Mouse (Mus musculus) left cerebral cortex, postnatal 36 days (tissue): ENCODE measurements at regions not wholly inside any gene's neighbourhood (a gene's known extent, or its start where the extent isn't known, plus 50 kb on each side); places are given as distances from the start of the nearest gene placed in this dataset.

Experiments used
- DNase-seq, 2 experiments: peaks; one replicate each; pipeline ENCODE4 v3.0.0; 2021 to 2022; ENCODE audit warnings: low spot score in 2 of 2, mixed read lengths in 1 of 2
- intact Hi-C: fragments of 180-260 bp; cut with DNase I; formaldehyde crosslinking; loops from one replicate; pipeline ENCODE4 v1.15.1; 2025

GRCm38 (mm10) chr1:63928850-63929249 lies 159.8 kb upstream of the 4933402D24Rik start:
- no peak for DNase-seq
- intact Hi-C loops = no loop called here

GRCm38 (mm10) chr1:63928361-63928760 lies 159.3 kb upstream of the 4933402D24Rik start:
- DNase-seq = no peak
- intact Hi-C loops = no loop called here

- DNase-seq = no peak
- intact Hi-C loops = loop anchor here (5.0 kb wide), 1 partner anchor 143 kb away; no protein-coding TSS in a partner anchor
Measured at GRCm38 (mm10) chr1:63920181-63920933, 151.3 kb upstream of the 4933402D24Rik start.

GRCm38 (mm10) chr1:63918200-63918599 lies 149.1 kb upstream of the 4933402D24Rik start:
- DNase-seq = no peak
- intact Hi-C loops = no loop called here

GRCm38 (mm10) chr1:63916907-63917650 lies 148.0 kb upstream of the 4933402D24Rik start:
- no peak for DNase-seq
- intact Hi-C loops = no loop called here

- DNase-seq = peak in 1 of 2 experiments; percentile 10
- intact Hi-C loops = no loop called here
Measured at GRCm38 (mm10) chr1:63910765-63911164, 141.7 kb upstream of the 4933402D24Rik start.

- intact Hi-C loops = no loop called here
- DNase-seq = no peak
Measured at GRCm38 (mm10) chr1:63909191-63909590, 140.1 kb upstream of the 4933402D24Rik start.

- intact Hi-C loops = no loop called here
- DNase-seq = no peak
Measured at GRCm38 (mm10) chr1:63903620-63904019, 134.6 kb upstream of the 4933402D24Rik start.

GRCm38 (mm10) chr1:63903201-63903600 lies 134.1 kb upstream of the 4933402D24Rik start:
- DNase-seq = no peak
- intact Hi-C loops = no loop called here

GRCm38 (mm10) chr1:63902391-63902790 lies 133.3 kb upstream of the 4933402D24Rik start:
- no peak for DNase-seq
- intact Hi-C loops = no loop called here

GRCm38 (mm10) chr1:63899631-63900577 lies 130.8 kb upstream of the 4933402D24Rik start:
- intact Hi-C loops = loop anchor here (5.0 kb wide), 1 partner anchor 133 kb away; the partner anchor contains the start of gene 4933402D24Rik
- no peak for DNase-seq

- DNase-seq = peak; percentile 39 to 55
- intact Hi-C loops = loop anchor here (5.0 kb wide), 1 partner anchor 131 kb away; the partner anchor contains the start of gene 4933402D24Rik
Measured at GRCm38 (mm10) chr1:63898766-63899165, 129.7 kb upstream of the 4933402D24Rik start.

GRCm38 (mm10) chr1:63897556-63897955 lies 128.5 kb upstream of the 4933402D24Rik start:
- intact Hi-C loops = loop anchor here (5.0 kb wide), 1 partner anchor 130 kb away; the partner anchor contains the start of gene 4933402D24Rik
- DNase-seq = no peak

- intact Hi-C loops = no loop called here
- DNase-seq = no peak
Measured at GRCm38 (mm10) chr1:63879570-63879969, 110.5 kb upstream of the 4933402D24Rik start.

- no peak for DNase-seq
Measured at GRCm38 (mm10) chr1:63876589-63877251, 107.7 kb upstream of the 4933402D24Rik start.

GRCm38 (mm10) chr1:63875297-63875962 lies 106.4 kb upstream of the 4933402D24Rik start:
- intact Hi-C loops = no loop called here

More at GRCm38 (mm10) chr1:63876589-63877251, 107.7 kb upstream of the 4933402D24Rik start:
- intact Hi-C loops = no loop called here

GRCm38 (mm10) chr1:63871831-63872230 lies 102.8 kb upstream of the 4933402D24Rik start:
- DNase-seq = no peak
- intact Hi-C loops = no loop called here

More at GRCm38 (mm10) chr1:63875297-63875962, 106.4 kb upstream of the 4933402D24Rik start:
- no peak for DNase-seq

GRCm38 (mm10) chr1:63869342-63869741 lies 100.3 kb upstream of the 4933402D24Rik start:
- no peak for DNase-seq
- intact Hi-C loops = no loop called here
